Mouse (Mus musculus): Measurements from ENCODE around the gene Obsl1. TPM values are rescaled to one million over a fixed set of nuclear protein-coding genes. Genes with fewer than 3 reads are reported as not detected.
A peak's percentile ranks its signal among the peaks of the same experiment; 100 is the strongest.

Gene Obsl1
- polyA plus RNA-seq, 1 experiment from 2014 or later, result 95.1 TPM

DNA sequence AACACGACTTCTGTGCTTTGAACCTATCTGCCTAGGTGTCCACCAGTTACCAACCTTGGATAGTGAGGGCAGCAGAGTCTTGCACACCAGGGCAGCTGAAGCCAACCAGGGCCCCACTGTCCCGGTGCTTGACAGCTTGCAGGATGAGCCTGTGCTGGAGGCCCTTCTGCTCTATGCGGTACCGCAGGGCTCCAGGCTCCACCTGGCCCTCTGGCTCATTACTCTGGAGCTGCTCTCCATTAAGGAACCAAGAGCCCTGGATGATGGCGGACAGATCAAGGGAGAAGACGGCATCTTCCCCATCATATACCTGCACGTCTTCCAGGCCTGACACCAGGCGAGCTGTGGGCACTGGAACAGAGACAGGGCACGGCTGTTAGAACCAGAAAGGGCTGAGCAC, 4.3 kb downstream of the Obsl1 start:
- Histone ChIP-seq H3K9ac (no peak overlapping the region), H3K4me2 (no peak overlapping the region), H3K4me1 (replicated peaks) (peaks cover 32% of the 10 kb centered on the region), H3K4me3 (no peak overlapping the region), H3K9me3 (replicated peaks) (no peaks in the 10 kb centered on the region), H3K27me3 (no peaks in the 10 kb centered on the region), H3K36me3 (peaks cover 65% of the 10 kb centered on the region), H3K27ac (no peak overlapping the region)
- 92% methylated on average over 9 of the region's 9 CpGs for WGBS
- ATAC-seq (replicated peaks; ENCODE audit: insufficient number of reproducible peaks, insufficient read depth, low FRiP score, low read depth), result no peak

DNA sequence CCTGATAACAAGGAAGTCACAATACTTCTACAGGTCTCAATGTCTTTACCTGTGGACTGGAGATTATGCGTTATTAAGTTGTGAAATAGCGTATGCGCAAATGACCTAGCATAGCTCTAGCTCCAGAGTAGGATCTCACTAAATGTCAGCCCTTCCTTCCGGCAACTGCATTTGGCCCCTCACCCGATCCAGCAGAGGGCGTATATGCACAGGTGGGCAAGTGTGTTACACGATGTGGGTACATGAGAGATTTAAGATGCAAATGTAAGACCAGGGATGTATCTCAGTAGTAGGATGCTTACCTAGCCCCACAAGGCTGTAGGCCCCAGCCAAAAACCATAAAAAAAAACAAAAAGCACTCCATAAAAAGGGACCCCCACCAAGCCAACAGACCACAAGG, 6.8 kb downstream of the Obsl1 start:
- no peak overlapping the region for H3K4me2 ChIP-seq
- 78% methylated on average over 7 of the region's 7 CpGs for whole genome bisulfite sequencing

DNA sequence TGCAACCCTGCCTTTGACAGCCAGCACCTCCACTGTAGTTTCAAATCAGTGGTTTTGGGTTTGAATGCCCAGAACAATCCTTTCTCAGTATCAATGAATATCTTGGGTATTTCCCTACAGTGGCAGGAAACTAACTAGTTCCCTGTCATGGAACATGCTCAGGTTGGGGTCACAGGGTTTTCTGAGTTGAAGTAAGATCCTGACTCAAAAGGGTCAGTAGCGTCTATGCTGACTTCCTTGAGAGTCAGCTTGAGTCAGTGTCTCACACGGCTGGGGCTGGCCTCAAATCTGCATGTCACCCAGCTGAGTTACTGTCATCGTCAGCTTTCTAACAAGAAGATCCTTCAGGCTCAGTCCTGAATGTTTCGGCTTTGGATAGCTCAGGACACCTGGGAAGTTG, 7.4 kb downstream of the Obsl1 start:
- H3K36me3 ChIP-seq, result peaks cover 91% of the 10 kb centered on the region
- no peaks in the 10 kb centered on the region for H3K27me3 ChIP-seq
- H3K9me3 ChIP-seq (replicated peaks), result no peaks in the 10 kb centered on the region
- H3K9ac ChIP-seq, result no peak overlapping the region
- H3K4me3 ChIP-seq, result no peak overlapping the region
- H3K4me1 ChIP-seq (replicated peaks), result peaks cover 19% of the 10 kb centered on the region
- H3K27ac ChIP-seq, result no peak overlapping the region
- 78% methylated on average over 4 of the region's 4 CpGs for WGBS
- no peak overlapping the region for H3K4me2 ChIP-seq
- ATAC-seq (replicated peaks; ENCODE audit: insufficient number of reproducible peaks, insufficient read depth, low FRiP score, low read depth), result no peak

More for the DNA sequence above, 6.8 kb downstream of the Obsl1 start:
- Histone ChIP-seq H3K36me3 (peaks cover 89% of the 10 kb centered on the region), H3K27me3 (no peaks in the 10 kb centered on the region), H3K27ac (no peak overlapping the region), H3K9ac (no peak overlapping the region), H3K4me1 (replicated peaks) (peaks cover 24% of the 10 kb centered on the region), H3K9me3 (replicated peaks) (no peaks in the 10 kb centered on the region), H3K4me3 (no peak overlapping the region)
- no peak for ATAC-seq (replicated peaks; ENCODE audit: insufficient number of reproducible peaks, insufficient read depth, low FRiP score, low read depth)

DNA sequence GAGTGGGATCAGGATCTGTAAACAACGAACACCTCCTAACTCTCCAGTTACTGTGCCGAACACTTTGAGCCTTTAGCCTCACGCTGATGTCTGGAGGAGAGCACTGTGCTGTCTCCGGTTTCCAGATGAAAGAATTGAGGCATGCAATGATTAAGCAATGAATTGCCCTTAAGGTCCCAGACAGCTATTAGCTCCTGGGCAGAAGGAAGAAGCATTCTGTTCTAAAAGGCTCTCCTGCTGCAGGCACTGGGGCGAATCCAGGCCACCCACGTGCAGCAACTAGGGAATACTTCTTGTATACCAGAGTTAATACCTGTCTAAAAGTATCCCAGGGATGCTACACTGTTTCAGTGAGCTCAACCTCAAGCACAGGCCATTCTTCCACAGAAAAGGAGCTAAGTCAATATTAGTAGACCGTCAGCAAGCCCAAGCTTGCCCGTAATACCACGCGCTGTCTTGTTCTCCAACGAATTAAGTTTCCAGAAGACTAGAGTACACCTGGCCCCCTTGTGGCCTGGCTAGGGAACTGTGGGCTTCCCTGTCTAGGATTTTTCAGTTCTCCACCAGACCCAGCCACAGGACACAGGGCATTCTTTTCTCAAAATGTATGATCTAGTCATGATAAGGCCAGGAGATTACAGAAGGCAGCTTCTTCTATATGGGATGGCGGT, 11.2 kb downstream of the Obsl1 start:
- peaks cover 95% of the 10 kb centered on the region for H3K36me3 ChIP-seq
- 65% methylated on average over 12 of the region's 12 CpGs for WGBS
- H3K27me3 ChIP-seq, result peaks cover 3% of the 10 kb centered on the region; the same call in 1 of the 2 replicates
- H3K4me3 ChIP-seq, result no peak overlapping the region
- H3K27ac ChIP-seq, result no peak overlapping the region
- no peaks in the 10 kb centered on the region for H3K4me1 ChIP-seq (replicated peaks)
- H3K9ac ChIP-seq, result no peak overlapping the region
- no peaks in the 10 kb centered on the region for H3K9me3 ChIP-seq (replicated peaks)
- no peak; the same call in 1 of the 2 replicates for ATAC-seq (replicated peaks; ENCODE audit: insufficient number of reproducible peaks, insufficient read depth, low FRiP score, low read depth)
- no peak overlapping the region for H3K4me2 ChIP-seq

DNA sequence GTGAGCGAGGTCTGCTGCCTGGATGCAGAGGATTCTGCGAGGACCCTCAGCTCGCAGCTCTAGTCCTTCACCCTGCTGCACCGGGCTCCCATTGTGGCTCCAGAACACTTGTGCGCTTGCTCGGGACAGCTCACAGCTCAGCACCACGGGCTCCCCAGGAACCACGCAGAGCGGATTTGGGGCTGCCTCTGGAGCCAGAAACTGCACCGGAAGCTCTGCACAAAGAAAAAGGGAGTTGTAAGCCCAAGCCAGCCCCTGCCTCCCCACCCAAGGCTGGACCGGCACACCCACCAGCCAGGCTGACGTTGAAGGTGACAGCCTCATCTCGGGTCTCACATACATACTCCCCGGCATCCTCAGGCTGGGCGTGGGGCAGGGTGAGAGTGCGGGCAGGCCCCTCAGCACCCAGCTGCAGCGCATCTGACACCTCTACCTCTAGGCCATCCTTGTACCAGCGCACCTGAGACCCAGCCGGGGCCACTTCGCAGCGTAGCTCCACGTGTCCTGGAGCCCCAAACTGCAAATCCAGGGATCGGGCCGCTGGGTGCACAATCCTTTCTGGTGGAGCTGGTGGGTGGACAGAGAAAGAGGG, 13.6 kb downstream of the Obsl1 start:
- H3K9ac ChIP-seq, result no peak overlapping the region
- H3K27me3 ChIP-seq, result peaks cover 18% of the 10 kb centered on the region
- no peak overlapping the region for H3K4me2 ChIP-seq
- H3K4me1 ChIP-seq (replicated peaks), result peaks cover 11% of the 10 kb centered on the region
- no peaks in the 10 kb centered on the region for H3K9me3 ChIP-seq (replicated peaks)
- no peak overlapping the region for H3K27ac ChIP-seq
- ATAC-seq (replicated peaks; ENCODE audit: insufficient number of reproducible peaks, insufficient read depth, low FRiP score, low read depth), result no peak
- WGBS, result 61% methylated on average over 24 of the region's 24 CpGs
- peaks cover 87% of the 10 kb centered on the region for H3K36me3 ChIP-seq
- no peak overlapping the region for H3K4me3 ChIP-seq

DNA sequence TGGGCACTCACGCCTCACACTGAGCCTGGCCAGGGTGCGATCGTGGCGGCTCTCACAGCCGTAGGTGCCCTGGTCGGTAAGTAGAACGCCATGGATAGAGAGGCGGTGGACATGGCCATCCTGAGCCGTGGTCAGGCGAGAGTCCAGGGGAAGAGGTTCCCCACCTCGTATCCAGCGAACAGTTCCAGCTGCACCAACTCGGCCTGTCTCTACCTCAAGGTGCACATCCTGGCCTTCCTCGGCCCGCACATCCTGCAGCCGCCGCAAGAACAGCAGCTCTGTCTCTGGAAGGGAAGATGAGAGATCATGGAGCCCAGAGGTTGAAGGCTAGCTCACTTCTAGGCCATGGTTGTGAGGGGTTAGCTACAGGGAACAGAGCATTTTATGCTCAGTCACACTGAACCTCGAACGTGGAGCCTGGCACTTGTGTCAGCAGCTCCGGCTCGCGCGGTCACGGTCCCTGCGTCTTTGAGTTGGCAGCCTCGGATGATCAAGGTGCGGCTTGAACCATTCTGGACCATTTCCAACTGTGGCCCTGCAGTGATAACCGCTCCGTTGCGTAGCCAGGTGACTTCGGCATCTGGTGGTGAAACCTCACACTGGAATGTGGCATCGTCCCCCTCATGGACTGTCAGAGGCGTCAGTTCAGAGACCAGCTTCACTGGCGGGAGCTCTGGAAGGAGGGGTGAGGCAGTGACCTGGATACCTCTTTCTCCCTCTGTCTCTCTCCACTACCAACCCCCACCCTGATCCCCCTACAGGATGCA, 15.3 kb downstream of the Obsl1 start:
- H3K36me3 ChIP-seq, result peaks cover 82% of the 10 kb centered on the region
- no peak for ATAC-seq (replicated peaks; ENCODE audit: insufficient number of reproducible peaks, insufficient read depth, low FRiP score, low read depth)
- WGBS, result 81% methylated on average over 34 of the region's 34 CpGs

DNA sequence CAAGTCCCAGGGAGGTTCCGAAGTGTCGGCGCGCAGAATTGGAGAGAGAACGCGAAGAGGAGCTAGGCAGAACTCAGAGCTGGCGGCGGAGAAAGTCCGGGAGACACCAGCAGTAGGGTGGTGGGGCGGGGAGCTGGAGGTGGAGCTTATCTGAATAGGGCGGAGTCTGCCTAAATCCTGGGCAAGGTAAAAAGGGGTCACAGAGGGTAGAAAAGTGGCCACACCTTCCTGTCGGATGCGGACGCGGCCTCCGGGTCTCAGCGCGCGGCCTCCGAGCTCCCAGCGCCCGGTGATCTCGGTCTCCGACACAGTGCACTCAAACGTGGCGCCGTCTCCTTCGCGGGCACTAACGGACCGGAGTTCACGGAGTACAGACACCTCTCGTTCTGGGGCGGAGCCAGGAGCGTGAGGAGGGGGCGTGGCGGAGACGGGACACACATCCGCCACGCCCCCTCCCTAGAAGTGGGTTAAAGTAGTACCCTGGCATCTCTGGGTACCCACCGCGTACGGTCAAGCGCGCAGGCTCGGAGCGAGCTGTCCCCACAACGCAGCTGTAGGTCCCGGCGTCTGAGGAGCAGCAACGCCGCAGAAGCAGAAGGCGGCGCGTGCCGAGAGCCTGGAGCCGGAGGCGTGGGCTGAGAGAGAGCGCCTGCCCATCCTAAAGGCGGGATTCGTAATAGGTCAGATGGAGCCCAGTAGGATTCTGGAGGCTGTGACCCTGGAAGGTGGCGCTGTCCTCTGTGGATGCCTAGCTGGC, 18.7 kb downstream of the Obsl1 start:
- peak overlapping the region; percentile 46 for H3K4me3 ChIP-seq
- H3K9ac ChIP-seq, result 0 out of 2 replicates have a peak overlapping the region, but pooled peaks have one; percentile 24
- H3K4me1 ChIP-seq (replicated peaks), result peaks cover 24% of the 10 kb centered on the region
- peak; percentile 43 for ATAC-seq (replicated peaks; ENCODE audit: insufficient number of reproducible peaks, insufficient read depth, low FRiP score, low read depth)
- 3% methylated on average over 62 of the region's 62 CpGs for WGBS
- no peaks in the 10 kb centered on the region for H3K9me3 ChIP-seq (replicated peaks)
- H3K27ac ChIP-seq, result no peak overlapping the region
- H3K27me3 ChIP-seq, result peaks cover 68% of the 10 kb centered on the region
- H3K36me3 ChIP-seq, result peaks cover 65% of the 10 kb centered on the region
- H3K4me2 ChIP-seq, result peak overlapping the region; percentile 75

More for the DNA sequence above, 15.3 kb downstream of the Obsl1 start:
- Histone ChIP-seq H3K9ac (no peak overlapping the region), H3K27me3 (peaks cover 35% of the 10 kb centered on the region), H3K4me2 (no peak overlapping the region), H3K4me3 (no peak overlapping the region), H3K9me3 (replicated peaks) (no peaks in the 10 kb centered on the region), H3K27ac (no peak overlapping the region), H3K4me1 (replicated peaks) (peaks cover 21% of the 10 kb centered on the region)

DNA sequence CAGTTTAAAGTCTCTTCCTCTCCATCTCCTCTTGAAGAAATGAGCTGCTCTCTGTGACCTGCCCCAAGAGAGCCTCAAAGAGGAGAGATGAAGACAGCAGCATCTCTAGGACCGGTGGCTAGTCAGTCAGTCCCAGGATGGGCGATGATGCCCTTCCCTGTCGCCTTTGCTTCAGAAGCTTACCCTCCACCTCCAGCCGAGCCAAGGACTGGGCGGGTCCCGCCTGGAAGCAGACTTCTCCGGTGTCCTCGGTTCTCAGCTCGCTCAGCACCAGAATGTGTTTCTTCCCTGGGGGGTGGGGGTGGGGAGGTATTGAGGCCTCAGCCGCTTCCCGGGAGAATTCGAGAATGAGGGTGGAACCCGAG, 19.2 kb downstream of the Obsl1 start:
- Histone ChIP-seq H3K27ac (no peak overlapping the region), H3K4me1 (replicated peaks) (peaks cover 24% of the 10 kb centered on the region), H3K27me3 (peaks cover 72% of the 10 kb centered on the region), H3K36me3 (peaks cover 59% of the 10 kb centered on the region), H3K4me3 (peak overlapping the region; percentile 46), H3K4me2 (peak overlapping the region; percentile 75), H3K9ac (no peak overlapping the region), H3K9me3 (replicated peaks) (no peaks in the 10 kb centered on the region)
- 21% methylated on average over 13 of the region's 13 CpGs for WGBS
- no peak for ATAC-seq (replicated peaks; ENCODE audit: insufficient number of reproducible peaks, insufficient read depth, low FRiP score, low read depth)

DNA sequence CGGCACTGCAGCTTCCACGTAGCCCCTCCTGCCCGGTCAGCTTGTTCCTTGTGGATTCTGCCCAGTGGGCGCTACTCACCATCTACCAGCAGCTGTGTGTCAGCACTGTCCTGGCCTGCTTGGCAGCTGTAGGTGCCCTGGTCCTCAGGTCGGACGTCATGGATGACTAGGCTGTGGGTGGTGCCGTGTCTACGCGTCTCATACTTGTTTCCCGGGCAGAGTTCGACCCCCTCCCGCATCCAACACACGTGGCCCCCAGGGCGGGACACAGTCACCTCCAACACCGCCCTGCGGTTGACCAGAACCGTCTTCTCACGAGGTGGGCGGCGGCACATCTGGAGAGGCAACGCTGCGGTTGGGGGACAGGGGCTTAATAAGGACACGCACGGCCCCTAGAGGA, 19.7 kb downstream of the Obsl1 start:
- Histone ChIP-seq H3K4me3 (no peak overlapping the region), H3K9ac (no peak overlapping the region), H3K9me3 (replicated peaks) (no peaks in the 10 kb centered on the region), H3K27me3 (peaks cover 74% of the 10 kb centered on the region), H3K4me1 (replicated peaks) (peaks cover 24% of the 10 kb centered on the region), H3K4me2 (peak overlapping the region; percentile 75; the same call in 1 of the 2 replicates), H3K27ac (no peak overlapping the region), H3K36me3 (peaks cover 54% of the 10 kb centered on the region)
- 35% methylated on average over 24 of the region's 24 CpGs for WGBS
- ATAC-seq (replicated peaks; ENCODE audit: insufficient number of reproducible peaks, insufficient read depth, low FRiP score, low read depth), result no peak

DNA sequence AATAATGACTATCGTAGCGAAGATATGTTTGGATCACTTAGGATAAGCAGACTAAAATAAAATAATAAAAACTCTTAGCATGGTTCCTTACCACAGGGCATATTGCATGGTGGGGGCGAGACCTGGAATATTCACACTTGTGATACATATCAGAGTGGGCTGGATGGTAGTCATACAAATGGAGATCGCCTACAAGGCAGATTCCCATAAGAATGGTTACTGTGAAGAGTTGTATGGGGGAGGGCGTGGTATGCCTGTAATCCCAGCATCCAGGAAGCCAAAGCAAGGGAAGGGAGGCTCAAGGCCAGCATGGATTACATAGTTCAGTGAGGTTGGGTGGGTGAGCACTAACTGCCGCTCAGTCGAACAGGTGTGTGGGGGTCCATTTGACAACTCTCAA, 25.5 kb downstream of the Obsl1 start:
- H3K9me3 ChIP-seq (replicated peaks), result no peaks in the 10 kb centered on the region
- H3K4me3 ChIP-seq, result no peak overlapping the region
- H3K27ac ChIP-seq, result no peak overlapping the region
- no peak overlapping the region for H3K9ac ChIP-seq
- no peak overlapping the region for H3K4me2 ChIP-seq
- ATAC-seq (replicated peaks; ENCODE audit: insufficient number of reproducible peaks, insufficient read depth, low FRiP score, low read depth), result no peak
- 82% methylated on average over 7 of the region's 7 CpGs for WGBS
- H3K36me3 ChIP-seq, result peaks cover 14% of the 10 kb centered on the region
- peaks cover 30% of the 10 kb centered on the region for H3K4me1 ChIP-seq (replicated peaks)
- H3K27me3 ChIP-seq, result peaks cover 76% of the 10 kb centered on the region

DNA sequence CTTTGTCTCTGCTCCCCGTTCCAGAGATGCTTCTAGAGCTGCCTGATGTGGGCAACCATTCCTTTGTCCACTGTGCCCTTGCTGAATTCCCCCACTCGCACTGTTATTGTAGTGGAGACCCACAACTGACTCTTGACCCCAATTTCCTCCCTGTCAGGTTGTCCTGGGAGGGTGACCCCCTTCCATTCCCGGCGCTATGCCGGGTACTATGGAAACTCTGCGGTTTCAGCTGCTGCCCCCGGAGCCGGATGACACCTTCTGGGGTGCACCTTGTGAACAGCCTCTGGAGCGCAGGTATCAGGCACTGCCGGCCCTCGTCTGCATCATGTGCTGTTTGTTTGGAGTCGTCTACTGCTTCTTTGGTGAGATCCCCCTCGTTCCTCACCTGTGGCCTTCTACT, 26.2 kb downstream of the Obsl1 start:
- no peaks in the 10 kb centered on the region for H3K9me3 ChIP-seq (replicated peaks)
- peaks cover 76% of the 10 kb centered on the region for H3K27me3 ChIP-seq
- no peak overlapping the region for H3K27ac ChIP-seq
- peak overlapping the region; percentile 85 for H3K4me3 ChIP-seq
- no peak overlapping the region for H3K9ac ChIP-seq
- no peak for ATAC-seq (replicated peaks; ENCODE audit: insufficient number of reproducible peaks, insufficient read depth, low FRiP score, low read depth)
- peak overlapping the region; percentile 91 for H3K4me2 ChIP-seq
- peaks cover 30% of the 10 kb centered on the region for H3K4me1 ChIP-seq (replicated peaks)
- WGBS, result 24% methylated on average over 13 of the region's 13 CpGs
- H3K36me3 ChIP-seq, result peaks cover 14% of the 10 kb centered on the region
